Mouse (Mus musculus): ENCODE data around the gene Mrpl10.

DNA sequence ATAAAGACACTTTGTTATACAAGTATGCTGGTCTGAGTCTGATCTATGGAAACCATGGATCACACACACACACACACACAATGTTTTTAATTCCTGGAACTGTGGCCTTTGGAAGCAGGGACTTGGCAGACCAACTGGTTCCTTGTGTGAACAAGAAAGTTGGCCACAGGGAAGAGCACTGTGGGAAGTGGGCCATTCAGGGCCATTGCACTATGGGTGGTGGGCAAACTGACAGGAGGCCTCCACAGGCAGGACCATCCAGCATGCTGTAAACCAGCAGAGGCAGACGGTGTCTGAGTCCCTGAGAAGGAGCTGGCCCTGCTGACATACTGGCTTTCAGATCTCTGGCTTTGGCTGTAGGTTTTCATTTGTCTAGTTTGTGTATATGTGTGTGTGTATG lies 28.0 kb downstream of the Mrpl10 start:
- TF ChIP-seq CTCF (IDR thresholded peaks at IDR 0.05; ENCODE audit: low read depth) (no peak), EP300 (IDR thresholded peaks at IDR 0.05; ENCODE audit: low read depth) (no peak)
